Mouse (Mus musculus) hindbrain, embryonic 14.5 days (tissue): ENCODE measurements around the gene Echdc2. TPM values are rescaled to one million over a fixed set of nuclear protein-coding genes. Genes with fewer than 3 reads are reported as not detected.

ENCODE experiments used
- ATAC-seq: fragments of 200-750 bp; cut with Nextera tagmentation; 2 replicates; pipeline ENCODE4 v1.8.0; 2017; ENCODE audit warnings: moderate number of reproducible peaks, mild to moderate bottlenecking, moderate TSS enrichment, moderate library complexity; ENCODE audit not compliant: low FRiP score
- DNase-seq: peaks from one replicate; pipeline ENCODE4 v3.0.0-alpha.2; 2015; ENCODE audit warnings: low spot score
- H3K27ac ChIP-seq: fragments of 300-500 bp; sonication (generic); 2 replicates; pipeline ENCODE4 v1.5.1; 2014; ENCODE audit warnings: mild to moderate bottlenecking, moderate library complexity
- H3K27me3 ChIP-seq: fragments of 300-500 bp; sonication (generic); 2 replicates; pipeline ENCODE4 v1.6.1; 2014; ENCODE audit warnings: mild to moderate bottlenecking, low read length, mixed read lengths; ENCODE audit not compliant: control insufficient read depth, insufficient read depth
- H3K36me3 ChIP-seq: fragments of 300-500 bp; sonication (generic); replicated peaks from 2 replicates; pipeline ENCODE4 v1.6.1; 2014; ENCODE audit not compliant: control insufficient read depth, insufficient read depth
- H3K4me1 ChIP-seq: fragments of 300-500 bp; sonication (generic); replicated peaks from 2 replicates; pipeline ENCODE4 v1.6.1; 2014; ENCODE audit warnings: antibody characterized with exemption, low read length, mixed read lengths; ENCODE audit not compliant: control insufficient read depth, insufficient read depth
- H3K4me2 ChIP-seq: fragments of 300-500 bp; sonication (generic); replicated peaks from 2 replicates; pipeline ENCODE4 v1.6.1; 2014; ENCODE audit warnings: mild to moderate bottlenecking, moderate library complexity
- H3K4me3 ChIP-seq: fragments of 300-500 bp; sonication (generic); replicated peaks from 2 replicates; pipeline ENCODE4 v1.5.1; 2014; ENCODE audit warnings: mild to moderate bottlenecking, low read length
- H3K9ac ChIP-seq: fragments of 300-500 bp; sonication (generic); 2 replicates; pipeline ENCODE4 v1.6.1; 2014
- H3K9me3 ChIP-seq: fragments of 300-500 bp; sonication (generic); 2 replicates; pipeline ENCODE4 v1.6.1; 2016; ENCODE audit warnings: low read length; ENCODE audit not compliant: control insufficient read depth
- WGBS: fragments of 180-500 bp; shearing (Covaris S2); extraction: QIAGEN DNeasy Blood & Tissue Kit; methylation state at CpG from one replicate; pipeline ENCODE4 v1.1.7; 2014; 5-methylcytosine and 5-hydroxymethylcytosine counted together
- polyA plus RNA-seq: library from polyadenylated mRNA; unstranded; fragments of >200 nt; fragmentation: Nextera tagmentation; extraction: Ambion mirVana; gene quantifications from 2 replicates; pipeline ENCODE4 v1.2.1, GENCODE M21; 2014

The Echdc2 gene
- polyA plus RNA-seq, 1 experiment from 2014 or later, result 11.1 TPM

- DNase-seq, result no peak
Measured at GRCm38 (mm10) chr4:108182278-108182677, 17.0 kb downstream of the Echdc2 start.

GRCm38 (mm10) chr4:108192821-108193323 is 27.6 kb downstream of the Echdc2 start:
- Histone ChIP-seq H3K27me3 (no peaks in the 10 kb centered on the region), H3K9me3 (no peaks in the 10 kb centered on the region), H3K27ac (no peak overlapping the region), H3K4me2 (peak overlapping the region; percentile 24; the same call in 1 of the 2 replicates), H3K9ac (no peak overlapping the region), H3K4me3 (0 out of 2 replicates have a peak overlapping the region, but pooled peaks have one; percentile 2), H3K36me3 (no peaks in the 10 kb centered on the region), H3K4me1 (no peaks in the 10 kb centered on the region)
- DNase-seq, result no peak
- 67% methylated on average over 2 of the region's 2 CpGs for WGBS
- no peak for ATAC-seq

More at GRCm38 (mm10) chr4:108182278-108182677, 17.0 kb downstream of the Echdc2 start:
- Histone ChIP-seq H3K27me3 (no peaks in the 10 kb centered on the region), H3K4me2 (no peak overlapping the region), H3K9me3 (no peaks in the 10 kb centered on the region), H3K4me3 (no peak overlapping the region), H3K9ac (no peak overlapping the region), H3K27ac (no peak overlapping the region), H3K4me1 (no peaks in the 10 kb centered on the region), H3K36me3 (no peaks in the 10 kb centered on the region)
- 48% methylated on average over 1 of the region's 1 CpGs for WGBS
- no peak for ATAC-seq

DNA sequence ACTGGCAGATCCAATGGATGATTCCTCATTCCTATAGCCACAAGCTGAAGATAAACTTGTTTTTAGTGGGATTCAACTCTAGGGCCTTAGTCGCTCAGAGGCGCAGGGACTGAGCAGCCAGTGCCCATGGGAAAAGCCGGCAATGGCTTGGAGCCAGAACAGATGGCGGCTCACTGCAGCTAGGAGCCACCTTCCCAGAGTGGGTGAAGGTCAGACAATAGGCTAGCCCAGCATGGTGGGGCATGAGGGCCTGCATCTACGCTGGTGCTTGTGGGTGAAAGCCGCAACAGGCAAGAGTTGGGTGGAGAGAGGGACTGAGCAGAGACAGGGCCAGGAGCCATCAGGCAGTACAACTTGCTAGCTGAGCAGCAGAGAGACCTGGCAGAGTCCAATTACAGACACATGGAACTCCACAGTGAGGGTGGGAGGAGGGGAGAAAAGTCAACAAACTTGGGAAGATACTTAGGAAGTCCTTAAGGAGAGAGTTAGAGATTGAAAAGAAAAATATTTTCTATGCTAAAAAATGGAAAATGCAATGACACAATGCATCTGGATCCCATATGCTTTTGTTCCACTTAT is 31.1 kb downstream of the Echdc2 start:
- Histone ChIP-seq H3K4me3 (no peak overlapping the region), H3K9ac (no peak overlapping the region), H3K36me3 (no peaks in the 10 kb centered on the region), H3K4me2 (no peak overlapping the region), H3K27me3 (no peaks in the 10 kb centered on the region), H3K4me1 (no peaks in the 10 kb centered on the region), H3K9me3 (no peaks in the 10 kb centered on the region), H3K27ac (no peak overlapping the region)
- DNase-seq (no peak), ATAC-seq (no peak)
- 60% methylated on average over 6 of the region's 6 CpGs for WGBS

DNA sequence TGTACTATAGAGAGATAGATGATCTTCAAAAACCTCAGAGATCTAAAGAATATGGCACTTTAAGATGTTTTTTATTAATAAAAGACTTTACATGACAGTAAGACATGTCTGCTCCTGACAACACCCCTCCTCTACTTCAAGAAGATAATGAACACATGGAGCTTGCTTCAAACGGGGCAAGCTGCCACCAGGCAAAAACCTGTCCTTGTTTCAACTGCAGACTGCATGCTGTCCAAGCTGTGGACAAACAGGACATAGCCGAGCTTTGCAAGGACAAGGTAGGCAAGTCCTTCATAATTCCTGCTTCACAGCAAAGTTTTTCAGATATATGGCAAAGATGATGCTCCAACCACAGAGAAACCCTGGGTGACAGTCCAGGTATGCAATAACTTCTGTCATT is 34.0 kb downstream of the Echdc2 start:
- Histone ChIP-seq H3K36me3 (no peaks in the 10 kb centered on the region), H3K4me2 (no peak overlapping the region), H3K4me3 (no peak overlapping the region), H3K4me1 (no peaks in the 10 kb centered on the region), H3K27ac (no peak overlapping the region), H3K9me3 (no peaks in the 10 kb centered on the region), H3K9ac (no peak overlapping the region), H3K27me3 (no peaks in the 10 kb centered on the region)
- ATAC-seq (no peak), DNase-seq (no peak)
- WGBS, result 74% methylated on average over 2 of the region's 2 CpGs

- H3K4me1 ChIP-seq, result no peaks in the 10 kb centered on the region
- H3K9me3 ChIP-seq, result no peaks in the 10 kb centered on the region
- DNase-seq, result no peak
- no peak for ATAC-seq
- H3K9ac ChIP-seq, result no peak overlapping the region
- no peak overlapping the region for H3K4me2 ChIP-seq
- WGBS, result 93% methylated on average over 6 of the region's 6 CpGs
- H3K4me3 ChIP-seq, result no peak overlapping the region
- no peaks in the 10 kb centered on the region for H3K27me3 ChIP-seq
- H3K36me3 ChIP-seq, result no peaks in the 10 kb centered on the region
- H3K27ac ChIP-seq, result no peak overlapping the region
Measured at GRCm38 (mm10) chr4:108204629-108205028, 39.4 kb downstream of the Echdc2 start.

- Histone ChIP-seq H3K27ac (no peak overlapping the region), H3K9ac (no peak overlapping the region), H3K4me2 (no peak overlapping the region), H3K4me1 (peaks cover 5% of the 10 kb centered on the region; the same call in 1 of the 2 replicates), H3K9me3 (no peaks in the 10 kb centered on the region), H3K4me3 (no peak overlapping the region), H3K27me3 (peaks cover 24% of the 10 kb centered on the region), H3K36me3 (no peaks in the 10 kb centered on the region)
- WGBS, result 90% methylated on average over 2 of the region's 2 CpGs
- no peak for DNase-seq
- ATAC-seq, result no peak
Measured at GRCm38 (mm10) chr4:108213023-108213422, 47.8 kb downstream of the Echdc2 start.

GRCm38 (mm10) chr4:108217332-108218179 is 52.3 kb downstream of the Echdc2 start, which contains the start of gene Zyg11a:
Gene Zyg11a (minus strand): TSS chr4:108218048.
- no peaks in the 10 kb centered on the region for H3K36me3 ChIP-seq
- no peak within 1 kb of the TSS for H3K27ac ChIP-seq
- ATAC-seq (no peak), DNase-seq (no peak)
- H3K9me3 ChIP-seq, result no peaks in the 10 kb centered on the region
- peak within 1 kb of the TSS; percentile 50 for H3K4me2 ChIP-seq
- no peak within 1 kb of the TSS for H3K9ac ChIP-seq
- H3K27me3 ChIP-seq, result peaks cover 51% of the 10 kb centered on the region
- peak within 1 kb of the TSS; percentile 37 for H3K4me3 ChIP-seq
- peaks cover 5% of the 10 kb centered on the region; the same call in 1 of the 2 replicates for H3K4me1 ChIP-seq
- WGBS, result 1% methylated on average over 81 of the region's 107 CpGs

- WGBS, result 6% methylated on average over 9 of the region's 9 CpGs
- Histone ChIP-seq H3K9me3 (no peaks in the 10 kb centered on the region), H3K27me3 (peaks cover 51% of the 10 kb centered on the region), H3K9ac (no peak overlapping the region), H3K27ac (no peak overlapping the region), H3K4me2 (no peak overlapping the region), H3K4me1 (peaks cover 5% of the 10 kb centered on the region; the same call in 1 of the 2 replicates), H3K36me3 (no peaks in the 10 kb centered on the region), H3K4me3 (no peak overlapping the region)
- ATAC-seq (no peak), DNase-seq (no peak)
Measured at GRCm38 (mm10) chr4:108219019-108219418, 53.8 kb downstream of the Echdc2 start.

- Histone ChIP-seq H3K27me3 (peaks cover 32% of the 10 kb centered on the region), H3K27ac (no peak overlapping the region), H3K9me3 (no peaks in the 10 kb centered on the region), H3K9ac (no peak overlapping the region), H3K4me1 (peaks cover 3% of the 10 kb centered on the region; the same call in 1 of the 2 replicates), H3K4me2 (no peak overlapping the region), H3K4me3 (no peak overlapping the region), H3K36me3 (peaks cover 3% of the 10 kb centered on the region; the same call in 1 of the 2 replicates)
- no peak for ATAC-seq
- WGBS, result 77% methylated on average over 5 of the region's 5 CpGs
- DNase-seq, result no peak
Measured at GRCm38 (mm10) chr4:108222507-108222906, 57.3 kb downstream of the Echdc2 start.
